Mouse (Mus musculus): ENCODE measurements at regions not wholly inside any gene's neighbourhood (a gene's known extent, or its start where the extent isn't known, plus 50 kb on each side); places are given as distances from the start of the nearest gene placed in this dataset.

- no peak for DNase-seq
Measured at GRCm38 (mm10) chr13:72023666-72024065, 60.1 kb upstream of the Irx1 start.

- no peak for DNase-seq
Measured at GRCm38 (mm10) chr13:72043930-72044470, 80.5 kb upstream of the Irx1 start.

GRCm38 (mm10) chr13:72056469-72056868, 92.9 kb upstream of the Irx1 start:
- no peak for DNase-seq

- no peak for DNase-seq
Measured at GRCm38 (mm10) chr13:72061659-72062058, 98.1 kb upstream of the Irx1 start.

- DNase-seq, result no peak
Measured at GRCm38 (mm10) chr13:72063278-72063761, 99.8 kb upstream of the Irx1 start.

GRCm38 (mm10) chr13:72096585-72096984, 133.1 kb upstream of the Irx1 start:
- DNase-seq, result no peak

GRCm38 (mm10) chr13:72097268-72097667, 133.7 kb upstream of the Irx1 start:
- no peak for DNase-seq

- no peak for DNase-seq
Measured at GRCm38 (mm10) chr13:72097811-72098210, 134.3 kb upstream of the Irx1 start.

GRCm38 (mm10) chr13:72100741-72101140, 137.2 kb upstream of the Irx1 start:
- DNase-seq, result no peak

GRCm38 (mm10) chr13:72108666-72109065, 145.1 kb upstream of the Irx1 start:
- no peak for DNase-seq

GRCm38 (mm10) chr13:72113942-72114341, 150.4 kb upstream of the Irx1 start:
- no peak for DNase-seq

- no peak for DNase-seq
Measured at GRCm38 (mm10) chr13:72114776-72115663, 151.5 kb upstream of the Irx1 start.

- DNase-seq, result no peak
Measured at GRCm38 (mm10) chr13:72120467-72120866, 156.9 kb upstream of the Irx1 start.

GRCm38 (mm10) chr13:72120911-72121553, 157.5 kb upstream of the Irx1 start:
- no peak for DNase-seq

- no peak for DNase-seq
Measured at GRCm38 (mm10) chr13:72121554-72122229, 158.2 kb upstream of the Irx1 start.

GRCm38 (mm10) chr13:72122230-72122627, 158.7 kb upstream of the Irx1 start:
- DNase-seq, result no peak

- no peak for DNase-seq
Measured at GRCm38 (mm10) chr13:72128306-72128705, 164.8 kb upstream of the Irx1 start.

- DNase-seq, result no peak
Measured at GRCm38 (mm10) chr13:72131341-72131740, 167.8 kb upstream of the Irx1 start.

- no peak for DNase-seq
Measured at GRCm38 (mm10) chr13:72134101-72134768, 170.7 kb upstream of the Irx1 start.

- DNase-seq, result peak; percentile 0
Measured at GRCm38 (mm10) chr13:72166225-72166624, 202.7 kb upstream of the Irx1 start.

- DNase-seq, result no peak
Measured at GRCm38 (mm10) chr13:72167434-72167833, 203.9 kb upstream of the Irx1 start.

GRCm38 (mm10) chr13:72183636-72184035, 220.1 kb upstream of the Irx1 start:
- DNase-seq, result no peak

Data from kidney, adult 9 months (tissue).